Comparison of ENCODE assay signal across 8 mouse cellular contexts in genomic region chr13:34332762-34333161, GRCm38 (mm10). TPM values are rescaled to one million over a fixed set of nuclear protein-coding genes. Genes with fewer than 3 reads are reported as not detected.
DNase-seq lines count a peak whose midpoint lies in the region; ATAC-seq and TF ChIP-seq lines count a peak whose summit lies in the region.

No protein-coding gene starts in this region.

- no peaks in the 10 kb centered on the region for H3K9me3 ChIP-seq in forebrain, embryonic 10.5 days
- H3K9me3 ChIP-seq in forebrain, embryonic 13.5 days (replicated peaks) = no peaks in the 10 kb centered on the region
- no peaks in the 10 kb centered on the region for H3K9me3 ChIP-seq in hindbrain, postnatal 0 days (ENCODE audit: low read length)

- no peaks in the 10 kb centered on the region for H3K27me3 ChIP-seq in forebrain, embryonic 10.5 days (ENCODE audit: poor library complexity, severe bottlenecking)
- no peaks in the 10 kb centered on the region for H3K27me3 ChIP-seq in forebrain, embryonic 13.5 days
- no peaks in the 10 kb centered on the region for H3K27me3 ChIP-seq in hindbrain, postnatal 0 days (ENCODE audit: insufficient read depth, low read length)
- no peaks in the 10 kb centered on the region for H3K27me3 ChIP-seq in small intestine, adult 2 months (ENCODE audit: control insufficient read depth, insufficient read depth, low read length)
- H3K27me3 ChIP-seq in kidney, adult 2 months (replicated peaks; ENCODE audit: control insufficient read depth, insufficient read depth, low read length) = no peaks in the 10 kb centered on the region

- TF ChIP-seq CTCF in hindbrain, postnatal 0 days (IDR thresholded peaks at IDR 0.05; ENCODE audit: low read depth) = no peak
- no peak for TF ChIP-seq CTCF in small intestine, adult 2 months (IDR thresholded peaks at IDR 0.05; ENCODE audit: extremely low read depth, insufficient read length, insufficient replicate concordance, low read depth, low read length)
- TF ChIP-seq CTCF in kidney, adult 2 months (conservative IDR thresholded peaks at IDR 0.05; ENCODE audit: insufficient read depth, insufficient read length, low read depth, low read length) = no peak

- H3K4me1 ChIP-seq in forebrain, embryonic 10.5 days = peaks cover 18% of the 10 kb centered on the region
- peaks cover 3% of the 10 kb centered on the region; the same call in 1 of the 2 replicates for H3K4me1 ChIP-seq in forebrain, embryonic 13.5 days
- H3K4me1 ChIP-seq in hindbrain, postnatal 0 days (ENCODE audit: insufficient read depth, low read length) = no peaks in the 10 kb centered on the region
- H3K4me1 ChIP-seq in small intestine, adult 2 months (ENCODE audit: control insufficient read depth, insufficient read depth, insufficient read length, low read length) = peaks cover 53% of the 10 kb centered on the region
- H3K4me1 ChIP-seq in kidney, adult 2 months (ENCODE audit: control insufficient read depth, insufficient read depth, low read length) = peaks cover 10% of the 10 kb centered on the region; the same call in 1 of the 2 replicates

- no peak for ATAC-seq in forebrain, embryonic 13.5 days
- peak; percentile 63 for ATAC-seq in hindbrain, postnatal 0 days

- peaks cover 38% of the 10 kb centered on the region; the same call in 1 of the 2 replicates for H3K36me3 ChIP-seq in forebrain, embryonic 10.5 days (replicated peaks)
- H3K36me3 ChIP-seq in forebrain, embryonic 13.5 days (ENCODE audit: poor library complexity, severe bottlenecking) = 0 out of 2 replicates have a peak, but pooled peaks cover 3% of the 10 kb centered on the region
- H3K36me3 ChIP-seq in hindbrain, postnatal 0 days (ENCODE audit: insufficient read depth, low read length) = no peaks in the 10 kb centered on the region
- H3K36me3 ChIP-seq in small intestine, adult 2 months (ENCODE audit: control insufficient read depth, insufficient read depth, low read length) = no peaks in the 10 kb centered on the region
- H3K36me3 ChIP-seq in kidney, adult 2 months (ENCODE audit: control insufficient read depth, insufficient read depth, low read length) = no peaks in the 10 kb centered on the region

- no peak for TF ChIP-seq POLR2A in small intestine, adult 2 months (IDR thresholded peaks at IDR 0.05; ENCODE audit: low read depth, low read length)
- no peak for TF ChIP-seq POLR2A in kidney, adult 2 months (IDR thresholded peaks at IDR 0.05; ENCODE audit: low read depth, low read length)

- H3K27ac ChIP-seq in forebrain, embryonic 10.5 days = peak overlapping the region; percentile 20; the same call in 1 of the 2 replicates
- H3K27ac ChIP-seq in forebrain, embryonic 13.5 days = no peak overlapping the region
- H3K27ac ChIP-seq in hindbrain, postnatal 0 days = no peak overlapping the region
- H3K27ac ChIP-seq in small intestine, adult 2 months (ENCODE audit: insufficient read depth, low read depth, low read length) = 0 out of 2 replicates have a peak overlapping the region, but pooled peaks have one; percentile 21
- no peak overlapping the region for H3K27ac ChIP-seq in kidney, adult 2 months (ENCODE audit: insufficient read depth, low read depth, low read length)

- no peak overlapping the region for H3K4me2 ChIP-seq in forebrain, embryonic 13.5 days
- H3K4me2 ChIP-seq in hindbrain, postnatal 0 days (ENCODE audit: low read depth, low read length) = no peak overlapping the region

- H3K4me3 ChIP-seq in forebrain, embryonic 10.5 days = no peak overlapping the region
- H3K4me3 ChIP-seq in forebrain, embryonic 13.5 days = no peak overlapping the region
- H3K4me3 ChIP-seq in hindbrain, postnatal 0 days (ENCODE audit: low read length) = no peak overlapping the region
- H3K4me3 ChIP-seq in small intestine, adult 2 months (ENCODE audit: low read depth, low read length) = no peak overlapping the region
- no peak overlapping the region for H3K4me3 ChIP-seq in kidney, adult 2 months (ENCODE audit: insufficient read depth, low read depth, low read length)

- DNase-seq in forebrain, embryonic 10.5 days (ENCODE audit: extremely low spot score, low spot score) = no peak
- DNase-seq in 3134 (ENCODE audit: extremely low read depth, insufficient read length, low spot score) = peak; percentile 58
- peak; percentile 97 for DNase-seq in c-Kit-negative CD71-positive TER-119-positive erythroid progenitor cells, embryonic 14.5 days (ENCODE audit: low read depth, low spot score)
- DNase-seq in hindbrain, postnatal 0 days (ENCODE audit: low spot score) = peak; percentile 27
- DNase-seq in left cerebral cortex, postnatal 4 days = no peak
- no peak for DNase-seq in kidney, adult 2 months

- H3K9ac ChIP-seq in forebrain, embryonic 13.5 days = no peak overlapping the region
- no peak overlapping the region for H3K9ac ChIP-seq in hindbrain, postnatal 0 days (replicated peaks; ENCODE audit: low read length)

- 68% methylated on average over 7 of the region's 7 CpGs for WGBS in forebrain, embryonic 10.5 days
- WGBS in forebrain, embryonic 13.5 days = 66% methylated on average over 7 of the region's 7 CpGs
- 36% methylated on average over 7 of the region's 7 CpGs for WGBS in hindbrain, postnatal 0 days
- 15% methylated on average over 7 of the region's 7 CpGs for WGBS in small intestine, adult 2 months
- 34% methylated on average over 7 of the region's 7 CpGs for WGBS in kidney, adult 2 months

- intact Hi-C loops in left cerebral cortex, postnatal 4 days (cut with DNase I) = no loop called here

RNA-seq across cellular contexts. Expression of gene Slc22a23, which starts 12.2 kb away (rescaled TPM):
- 6.8 and 7.0 TPM in 2 replicates for polyA plus RNA-seq in forebrain, embryonic 10.5 days (2016; fragmentation: Nextera tagmentation; extraction: Ambion mirVana)
- 10.2 and 11.7 TPM in 2 replicates for polyA plus RNA-seq in forebrain, embryonic 13.5 days (2015; fragmentation: Nextera tagmentation; extraction: Ambion mirVana)
- 118 and 136 TPM in 2 replicates for total RNA-seq in hindbrain, postnatal 0 days (2014; rRNA removed)
- polyA plus RNA-seq in hindbrain, postnatal 0 days (2015; fragmentation: Nextera tagmentation; extraction: Ambion mirVana) = 12.4 and 12.9 TPM in 2 replicates
- 25.9 and 52.9 TPM in 2 replicates for polyA plus RNA-seq in small intestine, adult 2 months (2012; rRNA removed)
- total RNA-seq in left cerebral cortex, postnatal 4 days (2021) = 10 to 100 TPM; 78.6 to 83.1 TPM
- polyA plus RNA-seq in kidney, adult 2 months (2012; rRNA removed) = 76.1 and 90.7 TPM in 2 replicates

Comparison
In these comparisons a context has a peak if more than half of its experiments do, and no peak if none do; other contexts are left out.
1. H3K27ac ChIP-seq: peak in forebrain, embryonic 10.5 days (single experiment) and small intestine, adult 2 months (single experiment); none in forebrain, embryonic 13.5 days (single experiment), hindbrain, postnatal 0 days (single experiment) and kidney, adult 2 months (single experiment).
2. DNase-seq: peak in 3134 (single experiment), c-Kit-negative CD71-positive TER-119-positive erythroid progenitor cells, embryonic 14.5 days (single experiment) and hindbrain, postnatal 0 days (single experiment); none in forebrain, embryonic 10.5 days (single experiment), left cerebral cortex, postnatal 4 days (single experiment) and kidney, adult 2 months (single experiment).